Mouse (Mus musculus) left cerebral cortex, adult 11 months (tissue): ENCODE data around the gene Slc31a2.

Experiments used
- DNase-seq: peaks from one replicate; pipeline ENCODE4 v3.0.0; 2022; ENCODE audit warnings: low spot score

Slc31a2 gene

DNA sequence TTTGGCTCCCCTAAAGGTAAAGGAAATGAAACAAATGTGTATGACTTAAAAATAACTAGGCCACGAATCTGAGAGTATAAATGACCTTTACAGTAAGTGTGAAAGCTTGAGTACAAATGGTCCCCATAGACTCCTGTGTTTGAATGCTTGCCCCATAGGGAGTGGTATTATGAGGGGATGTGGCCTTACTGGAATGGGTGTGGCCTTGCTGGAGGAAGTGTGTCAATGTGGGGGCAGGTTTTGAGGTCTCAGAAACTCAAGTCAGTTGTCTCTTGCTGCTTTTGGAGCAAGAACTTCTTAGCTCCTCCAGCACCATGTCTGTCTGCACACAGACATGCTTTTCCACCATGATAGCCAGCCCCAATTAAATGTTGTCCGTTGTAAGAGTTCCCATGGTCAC lies 54.1 kb downstream of the Slc31a2 start:
- DNase-seq = no peak

DNA sequence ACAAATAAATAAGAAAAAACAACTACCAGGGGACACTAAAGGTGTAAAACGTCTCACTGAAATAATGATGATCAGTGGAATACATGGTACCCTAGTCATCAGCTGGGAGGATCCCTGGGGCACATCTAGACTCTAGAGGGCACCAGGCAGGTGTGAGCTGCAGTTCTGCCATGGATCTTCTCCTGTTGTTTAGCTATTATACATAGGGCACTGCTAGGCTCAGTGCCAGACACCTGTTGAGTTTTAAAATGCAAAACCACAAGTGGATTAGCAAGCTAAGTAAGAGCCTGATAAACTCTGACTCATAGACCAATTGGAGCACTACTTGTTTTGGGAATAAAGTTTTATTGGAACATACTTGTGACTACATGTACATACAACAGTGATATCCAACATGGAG lies 55.9 kb downstream of the Slc31a2 start:
- DNase-seq = no peak

DNA sequence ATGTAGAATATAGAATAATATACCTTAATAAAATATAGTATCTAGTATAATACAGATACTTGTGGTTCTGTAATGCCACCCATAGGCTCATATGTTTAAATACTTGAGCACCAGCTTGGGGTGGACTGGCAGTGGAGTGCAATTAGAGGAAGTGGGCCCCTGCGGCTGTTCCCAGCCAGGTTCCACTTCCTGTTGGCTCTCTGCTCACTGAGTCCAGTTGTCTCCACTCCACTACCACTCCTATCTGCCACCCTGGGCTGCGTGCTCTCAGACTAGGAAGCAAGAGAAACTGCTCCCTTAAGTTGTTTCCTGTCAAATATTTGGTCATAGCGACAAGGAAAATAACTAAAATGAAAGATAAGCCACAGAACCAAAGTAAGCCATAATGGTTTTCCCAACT lies 60.3 kb downstream of the Slc31a2 start:
- DNase-seq = no peak

DNA sequence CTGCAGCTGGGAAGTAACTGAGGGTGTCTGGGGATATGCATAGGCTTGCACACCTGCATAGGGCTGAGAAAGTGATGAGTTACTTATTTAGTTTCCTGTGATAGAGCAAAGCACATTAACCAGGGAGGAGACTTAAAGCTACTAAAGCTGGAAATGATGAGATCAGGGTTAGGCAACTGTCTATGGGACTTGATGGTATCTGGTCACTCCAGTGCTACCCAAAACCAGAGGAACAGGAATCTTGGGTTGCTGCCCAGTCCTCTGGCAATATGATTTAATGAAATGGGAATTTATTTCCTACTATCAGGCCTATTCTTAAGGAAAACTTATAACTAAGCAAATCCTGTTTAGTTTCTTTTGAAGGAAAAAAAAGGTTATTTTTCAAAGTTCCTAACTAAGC lies 63.7 kb downstream of the Slc31a2 start:
- no peak for DNase-seq

DNA sequence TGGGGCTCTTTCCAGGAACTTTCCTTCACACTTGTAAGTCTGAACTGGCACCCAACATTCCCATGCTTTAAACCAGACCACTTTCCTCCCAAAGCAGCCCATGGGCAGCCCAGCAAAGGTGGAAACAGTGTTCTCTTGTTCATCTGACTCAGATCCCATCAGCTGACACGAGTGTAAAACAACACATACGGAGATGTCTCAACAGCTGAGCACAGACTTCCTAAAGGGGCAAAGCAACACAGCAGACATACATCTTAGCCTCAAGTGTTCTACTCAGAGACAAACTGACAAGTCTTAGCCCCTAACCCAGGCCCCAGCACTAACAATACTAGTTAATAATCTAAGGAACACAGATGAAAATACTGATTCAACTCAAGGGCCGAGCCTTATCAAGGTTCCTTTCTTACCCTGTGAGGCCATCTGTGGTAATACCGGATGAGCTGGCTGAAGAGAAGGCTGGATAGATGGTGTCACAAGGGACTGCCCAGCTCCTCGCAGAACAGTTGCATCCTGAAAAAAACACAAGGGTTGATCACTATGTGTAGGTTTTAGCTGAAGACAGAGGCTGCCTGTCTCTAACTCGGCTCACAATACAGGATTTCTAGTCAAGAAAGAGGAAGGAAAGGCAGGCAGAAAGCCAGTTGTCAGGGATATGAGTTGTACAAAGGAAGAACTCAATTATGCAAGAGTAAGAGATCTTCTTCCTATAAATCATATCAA lies 66.7 kb downstream of the Slc31a2 start:
- no peak for DNase-seq

DNA sequence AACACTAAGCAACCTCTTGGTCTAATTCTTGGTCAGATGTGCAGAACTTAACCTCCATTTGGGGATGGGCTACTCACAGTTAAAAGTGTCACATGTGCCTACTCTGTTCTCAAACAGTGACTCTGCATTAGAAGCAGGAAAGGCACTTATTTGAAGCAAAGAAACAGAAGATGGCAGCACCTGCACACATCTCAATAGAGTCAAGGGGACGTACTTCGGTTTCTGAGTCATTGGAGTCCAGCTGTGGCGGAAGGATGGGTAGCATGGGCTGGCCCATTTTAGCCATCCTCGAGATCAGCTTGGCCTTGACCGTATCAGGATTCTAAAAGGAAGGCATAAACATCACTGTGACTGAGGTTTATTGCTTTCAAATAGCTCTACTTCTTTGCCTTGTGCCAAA lies 69.6 kb downstream of the Slc31a2 start:
- no peak for DNase-seq

DNA sequence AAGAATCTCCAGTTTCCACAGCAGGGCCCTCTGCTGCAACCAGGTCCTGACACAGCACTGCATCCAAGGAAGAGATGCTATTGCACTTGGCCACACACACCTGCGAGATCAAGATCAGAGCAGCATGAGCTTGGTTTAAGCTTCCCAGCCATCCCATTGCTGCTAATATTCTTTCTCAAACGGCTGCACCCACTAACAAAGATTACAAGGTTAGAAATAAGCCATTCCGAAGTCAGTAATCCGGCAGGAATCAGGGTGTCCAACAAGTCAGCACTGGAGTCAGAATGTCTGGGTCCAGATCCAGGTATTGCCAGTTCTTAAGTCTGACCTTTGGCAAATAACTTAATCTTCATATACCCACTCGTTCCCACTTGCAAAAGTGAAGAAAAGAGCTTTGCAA lies 76.2 kb downstream of the Slc31a2 start:
- DNase-seq = no peak

DNA sequence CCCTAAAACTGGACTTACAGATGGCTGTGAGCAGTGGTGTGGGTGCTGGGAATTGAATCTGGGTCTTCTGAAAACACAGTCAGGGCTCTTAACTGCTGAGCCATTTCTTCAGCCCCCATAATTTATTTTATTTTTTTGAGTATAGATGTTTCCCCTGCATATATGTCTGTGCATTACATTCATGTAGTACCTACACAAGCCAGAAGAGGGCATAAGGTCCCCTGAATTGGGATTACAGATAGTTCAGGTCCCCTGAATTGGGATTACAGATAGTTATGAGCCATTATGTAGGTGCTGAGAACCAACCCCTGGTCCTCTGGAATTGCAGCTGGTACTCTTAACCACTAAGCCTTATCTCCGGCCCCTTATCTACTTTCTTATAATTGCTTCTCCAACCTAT lies 81.6 kb downstream of the Slc31a2 start:
- no peak for DNase-seq

DNA sequence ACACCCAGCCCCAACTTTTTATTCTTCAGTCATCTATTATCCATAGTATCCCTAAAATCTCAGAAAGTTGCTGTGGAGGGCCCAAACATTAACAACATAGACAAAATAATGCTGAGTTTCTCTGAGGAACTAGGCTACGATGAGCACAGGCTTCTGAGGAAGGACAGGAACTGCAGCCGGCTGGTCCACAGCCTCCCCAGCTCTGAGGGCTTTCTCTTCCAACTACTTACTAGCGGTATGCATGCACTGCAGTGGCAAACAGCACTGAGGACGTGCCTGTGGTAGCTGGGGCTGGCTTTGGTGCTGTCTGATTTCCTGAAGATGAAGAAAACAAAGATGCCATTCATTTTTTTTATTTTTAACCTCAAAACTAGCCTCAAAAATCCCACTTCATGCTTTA lies 83.5 kb downstream of the Slc31a2 start:
- DNase-seq = no peak

DNA sequence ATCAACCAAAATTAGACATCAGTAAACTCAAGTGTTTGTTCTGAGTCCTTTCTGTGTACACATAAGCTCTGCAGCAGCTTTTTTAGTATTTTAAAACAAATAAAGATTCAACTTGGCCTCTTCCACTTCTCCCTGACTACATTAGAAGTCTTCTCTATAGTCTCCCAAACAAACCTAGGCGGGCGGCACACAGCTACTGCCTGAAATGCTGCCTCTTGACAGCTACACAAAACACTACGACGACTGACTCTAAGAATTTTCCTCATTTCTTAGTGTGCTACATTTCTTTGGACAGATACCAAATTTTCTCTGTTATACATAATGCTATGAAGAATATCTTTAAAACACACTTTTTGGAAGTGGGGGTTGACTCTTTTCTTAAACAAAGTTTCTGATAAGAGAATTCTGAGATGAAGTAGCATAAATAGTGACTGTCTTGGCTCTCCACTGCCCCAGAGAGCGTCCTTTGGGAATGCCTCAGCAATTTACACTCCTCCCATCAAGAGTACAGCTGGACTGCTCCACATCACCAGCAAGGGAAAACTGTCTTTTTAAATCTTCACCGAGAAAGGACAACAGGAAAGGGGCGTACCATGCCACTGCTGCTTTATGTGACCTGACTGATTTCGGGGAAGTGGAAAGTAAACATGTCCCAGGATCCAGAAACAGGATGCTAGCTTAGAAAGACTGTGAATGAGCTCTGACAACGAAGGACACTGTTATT lies 85.4 kb downstream of the Slc31a2 start:
- no peak for DNase-seq
